Mouse (Mus musculus): Measurements from ENCODE around the gene Bola2. TPM values are rescaled to one million over a fixed set of nuclear protein-coding genes. Genes with fewer than 3 reads are reported as not detected.
A peak's percentile ranks its signal among the peaks of the same experiment; 100 is the strongest.
"Not testable (repeated sequence)": the region's sequence is repeated elsewhere in the genome, so short reads cannot be mapped to it uniquely, and the experiment has no call there.

Bola2 gene
- polyA plus RNA-seq, 1 experiment from 2014 or later, result 86.5 TPM

- Histone ChIP-seq H3K9me3 (ENCODE audit: low read length) (no peaks in the 10 kb centered on the region), H3K27me3 (ENCODE audit: insufficient read depth, low read length) (no peaks in the 10 kb centered on the region), H3K27ac (ENCODE audit: low read depth) (peak overlapping the region; percentile 78), H3K4me2 (ENCODE audit: low read depth, low read length) (peak overlapping the region; percentile 52), H3K36me3 (replicated peaks; ENCODE audit: insufficient read depth, low read length) (peaks cover 3% of the 10 kb centered on the region), H3K4me1 (ENCODE audit: insufficient read depth) (peaks cover 24% of the 10 kb centered on the region), H3K4me3 (ENCODE audit: low read depth, low read length) (no peak overlapping the region), H3K9ac (replicated peaks) (no peak overlapping the region)
- TF ChIP-seq CTCF (IDR thresholded peaks at IDR 0.05; ENCODE audit: low read depth) (no peak), EP300 (IDR thresholded peaks at IDR 0.05; ENCODE audit: low read depth) (no peak)
- peak; percentile 31 for ATAC-seq
- WGBS (ENCODE audit: insufficient replicate concordance), result 67% methylated on average over 8 of the region's 8 CpGs
- peak; percentile 20 for DNase-seq
Measured at GRCm38 (mm10) chr7:126678545-126679341, 16.5 kb upstream of the Bola2 start.

GRCm38 (mm10) chr7:126679683-126680082, 15.5 kb upstream of the Bola2 start:
- TF ChIP-seq CTCF (IDR thresholded peaks at IDR 0.05; ENCODE audit: low read depth) (no peak), EP300 (IDR thresholded peaks at IDR 0.05; ENCODE audit: low read depth) (no peak)
- Histone ChIP-seq H3K27me3 (ENCODE audit: insufficient read depth, low read length) (no peaks in the 10 kb centered on the region), H3K27ac (ENCODE audit: low read depth) (no peak overlapping the region; the same call in 1 of the 2 replicates), H3K9ac (replicated peaks) (no peak overlapping the region), H3K4me1 (ENCODE audit: insufficient read depth) (peaks cover 27% of the 10 kb centered on the region), H3K4me3 (ENCODE audit: low read depth, low read length) (no peak overlapping the region), H3K9me3 (ENCODE audit: low read length) (no peaks in the 10 kb centered on the region), H3K36me3 (replicated peaks; ENCODE audit: insufficient read depth, low read length) (peaks cover under 1% of the 10 kb centered on the region), H3K4me2 (ENCODE audit: low read depth, low read length) (no peak overlapping the region)
- no peak for ATAC-seq
- DNase-seq, result no peak
- 72% methylated on average over 5 of the region's 5 CpGs for WGBS (ENCODE audit: insufficient replicate concordance)

GRCm38 (mm10) chr7:126681221-126681620, 14.0 kb upstream of the Bola2 start:
- Histone ChIP-seq H3K27ac (ENCODE audit: low read depth) (peak overlapping the region; percentile 51; the same call in 1 of the 2 replicates), H3K36me3 (replicated peaks; ENCODE audit: insufficient read depth, low read length) (no peaks in the 10 kb centered on the region), H3K27me3 (ENCODE audit: insufficient read depth, low read length) (no peaks in the 10 kb centered on the region), H3K9me3 (ENCODE audit: low read length) (no peaks in the 10 kb centered on the region), H3K4me2 (ENCODE audit: low read depth, low read length) (no peak overlapping the region), H3K4me1 (ENCODE audit: insufficient read depth) (peaks cover 22% of the 10 kb centered on the region), H3K4me3 (ENCODE audit: low read depth, low read length) (no peak overlapping the region), H3K9ac (replicated peaks) (no peak overlapping the region)
- ATAC-seq (peak; percentile 30), DNase-seq (peak; percentile 15)
- TF ChIP-seq CTCF (IDR thresholded peaks at IDR 0.05; ENCODE audit: low read depth) (no peak), EP300 (IDR thresholded peaks at IDR 0.05; ENCODE audit: low read depth) (peak; percentile 43; the same call in 1 of the 2 replicates)
- WGBS (ENCODE audit: insufficient replicate concordance), result 73% methylated on average over 5 of the region's 5 CpGs

GRCm38 (mm10) chr7:126688156-126688555, 7.0 kb upstream of the Bola2 start:
- Histone ChIP-seq H3K4me1 (ENCODE audit: insufficient read depth) (peaks cover 22% of the 10 kb centered on the region), H3K36me3 (replicated peaks; ENCODE audit: insufficient read depth, low read length) (peaks cover 14% of the 10 kb centered on the region; the same call in 1 of the 2 replicates), H3K27ac (ENCODE audit: low read depth) (0 out of 2 replicates have a peak overlapping the region, but pooled peaks have one; percentile 68)
- 53% methylated on average over 4 of the region's 4 CpGs for WGBS (ENCODE audit: insufficient replicate concordance)
- H3K9me3 ChIP-seq (ENCODE audit: low read length); H3K4me3 ChIP-seq (ENCODE audit: low read depth, low read length); DNase-seq; H3K4me2 ChIP-seq (ENCODE audit: low read depth, low read length); ATAC-seq; H3K9ac ChIP-seq (replicated peaks); H3K27me3 ChIP-seq (ENCODE audit: insufficient read depth, low read length): not testable (repeated sequence)

- Histone ChIP-seq H3K36me3 (replicated peaks; ENCODE audit: insufficient read depth, low read length) (peaks cover 14% of the 10 kb centered on the region; the same call in 1 of the 2 replicates), H3K4me1 (ENCODE audit: insufficient read depth) (peaks cover 18% of the 10 kb centered on the region), H3K27me3 (ENCODE audit: insufficient read depth, low read length) (no peaks in the 10 kb centered on the region), H3K27ac (ENCODE audit: low read depth) (peak overlapping the region; percentile 88), H3K4me2 (ENCODE audit: low read depth, low read length) (no peak overlapping the region), H3K9me3 (ENCODE audit: low read length) (no peaks in the 10 kb centered on the region), H3K9ac (replicated peaks) (no peak overlapping the region), H3K4me3 (ENCODE audit: low read depth, low read length) (no peak overlapping the region)
- TF ChIP-seq EP300 (IDR thresholded peaks at IDR 0.05; ENCODE audit: low read depth), result peak; percentile 66; the same call in 1 of the 2 replicates
- TF ChIP-seq CTCF (IDR thresholded peaks at IDR 0.05; ENCODE audit: low read depth), result no peak
- 46% methylated on average over 3 of the region's 3 CpGs for WGBS (ENCODE audit: insufficient replicate concordance)
- peak; percentile 60 for DNase-seq
- peak; percentile 86 for ATAC-seq
Measured at GRCm38 (mm10) chr7:126689021-126689420, 6.2 kb upstream of the Bola2 start.

- Histone ChIP-seq H3K9ac (replicated peaks) (no peak overlapping the region), H3K4me2 (ENCODE audit: low read depth, low read length) (no peak overlapping the region), H3K36me3 (replicated peaks; ENCODE audit: insufficient read depth, low read length) (peaks cover 14% of the 10 kb centered on the region; the same call in 1 of the 2 replicates), H3K4me3 (ENCODE audit: low read depth, low read length) (no peak overlapping the region), H3K27me3 (ENCODE audit: insufficient read depth, low read length) (no peaks in the 10 kb centered on the region), H3K4me1 (ENCODE audit: insufficient read depth) (peaks cover 21% of the 10 kb centered on the region), H3K27ac (ENCODE audit: low read depth) (peak overlapping the region; percentile 88), H3K9me3 (ENCODE audit: low read length) (no peaks in the 10 kb centered on the region)
- ATAC-seq (peak; percentile 19), DNase-seq (no peak)
- TF ChIP-seq CTCF (IDR thresholded peaks at IDR 0.05; ENCODE audit: low read depth) (no peak), EP300 (IDR thresholded peaks at IDR 0.05; ENCODE audit: low read depth) (no peak)
- 70% methylated on average over 3 of the region's 3 CpGs for WGBS (ENCODE audit: insufficient replicate concordance)
Measured at GRCm38 (mm10) chr7:126690737-126691136, 4.5 kb upstream of the Bola2 start.
